Mouse (Mus musculus): ENCODE measurements at regions not wholly inside any gene's neighbourhood (a gene's known extent, or its start where the extent isn't known, plus 50 kb on each side); places are given as distances from the start of the nearest gene placed in this dataset.

DNA sequence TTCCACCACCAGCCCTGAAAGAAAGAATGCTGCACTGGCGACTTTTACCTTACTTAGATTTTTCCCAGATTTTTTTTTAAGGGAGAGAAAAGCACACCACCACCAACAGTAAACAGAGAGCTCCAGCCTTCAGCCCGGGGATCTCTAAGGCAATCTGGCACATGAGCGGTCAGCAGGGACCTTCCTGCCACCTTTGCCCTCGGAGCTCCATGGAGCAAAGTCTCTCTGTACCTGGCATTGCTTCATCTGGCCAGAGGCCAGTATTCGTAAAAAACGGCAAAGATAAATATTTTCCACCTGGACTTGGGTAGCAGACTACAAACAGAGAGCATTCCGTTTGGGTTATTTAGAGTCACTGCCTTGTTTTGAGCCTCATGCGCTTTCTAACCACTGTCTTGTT is 58.4 kb upstream of the Dio3 start:
- DNase-seq (ENCODE audit: low read depth, low spot score) = no peak

DNA sequence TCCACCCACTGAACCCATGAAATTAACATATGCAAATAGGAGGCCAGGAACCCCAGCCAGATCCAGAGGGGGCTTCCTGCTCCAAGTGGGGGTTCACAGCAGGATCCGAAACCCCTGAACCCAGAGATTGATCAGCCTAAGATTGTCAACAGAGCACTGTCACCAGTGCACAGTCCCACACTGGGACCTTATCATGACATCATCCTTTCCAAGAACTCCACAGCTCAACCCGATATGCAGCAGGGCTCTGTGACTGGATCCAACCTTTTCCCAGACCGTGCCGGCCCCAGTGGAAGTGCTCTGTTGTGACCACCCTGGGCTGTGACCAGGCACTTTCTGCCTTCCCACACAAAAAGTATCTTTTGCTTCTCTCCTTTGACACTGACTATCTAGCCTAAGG is 57.7 kb upstream of the Dio3 start:
- no peak for DNase-seq (ENCODE audit: low read depth, low spot score)

DNA sequence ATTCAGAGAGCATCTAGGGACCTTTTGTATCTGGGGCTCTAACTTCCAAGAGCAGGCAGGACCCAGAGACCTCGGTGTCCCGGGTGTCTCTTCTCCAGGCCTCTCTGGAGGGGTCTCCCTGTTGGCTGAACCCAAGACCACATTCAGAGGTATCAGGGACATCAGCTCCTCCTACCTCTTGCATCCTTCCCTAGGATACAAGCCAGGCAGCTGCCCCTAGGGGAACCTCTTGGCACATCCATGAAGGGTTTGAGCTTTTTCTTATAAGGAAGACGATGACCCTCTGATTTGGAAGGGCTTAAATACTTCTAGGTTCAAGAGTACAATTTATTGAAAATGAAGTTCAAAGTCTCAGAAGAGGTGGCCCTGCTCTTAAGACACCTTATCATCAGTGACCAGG is 57.2 kb upstream of the Dio3 start:
- no peak for DNase-seq (ENCODE audit: low read depth, low spot score)

DNA sequence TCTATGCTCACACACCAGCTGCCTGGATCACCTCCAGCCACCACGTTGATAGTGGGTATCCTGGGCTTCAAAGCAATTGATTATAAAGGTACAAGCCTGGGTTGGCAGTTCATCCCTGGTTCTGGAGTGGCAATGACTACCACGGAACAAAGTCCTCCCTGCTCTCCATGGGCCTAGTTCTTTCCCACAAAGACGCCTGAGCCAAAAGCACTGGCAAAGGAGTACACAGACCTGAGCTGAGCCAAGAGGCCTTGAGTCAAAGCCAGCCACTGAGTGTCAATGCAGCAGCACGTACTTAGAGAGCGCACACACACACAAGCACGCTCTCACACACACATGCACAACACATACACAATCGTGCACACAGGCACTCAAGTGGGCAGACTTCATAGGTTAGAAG is 54.6 kb upstream of the Dio3 start:
- no peak for DNase-seq (ENCODE audit: low read depth, low spot score)

DNA sequence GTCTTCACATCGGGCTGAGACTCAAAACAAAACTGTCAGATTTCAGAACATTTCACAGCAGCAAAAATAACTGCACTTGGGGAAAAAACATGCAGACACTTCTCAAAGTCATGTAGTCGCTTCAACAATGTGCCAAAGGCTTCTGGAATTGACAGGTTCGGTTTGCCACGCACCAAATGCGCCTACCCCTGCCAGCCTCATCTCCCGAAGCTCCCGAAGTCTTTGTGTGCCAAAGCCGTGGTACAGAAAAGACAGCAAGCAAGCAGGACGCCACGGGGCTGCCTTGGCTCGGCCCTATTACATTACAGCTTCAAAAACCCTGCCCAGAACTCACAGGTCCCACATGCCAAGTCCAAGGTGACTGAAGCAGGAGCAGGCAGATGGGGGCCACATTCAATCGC is 50.9 kb upstream of the Dio3 start:
- DNase-seq (ENCODE audit: low read depth, low spot score) = no peak
